Mouse (Mus musculus) testis, adult 2 months (tissue): ENCODE data around the gene Pkig.

Experiments
- CTCF ChIP-seq: fragments of 200-500 bp; IDR thresholded peaks from 2 replicates; pipeline ENCODE4 v1.5.1; 2012; ENCODE audit warnings: low read depth, mild to moderate bottlenecking, inconsistent platforms, low read length, moderate library complexity; ENCODE audit not compliant: control insufficient read depth, insufficient read depth, insufficient replicate concordance
- POLR2A ChIP-seq: fragments of 200-500 bp; IDR thresholded peaks from 2 replicates; pipeline ENCODE4 v1.6.1; 2012; ENCODE audit warnings: low read depth, mild to moderate bottlenecking, inconsistent platforms, low read length, moderate library complexity; ENCODE audit not compliant: control insufficient read depth

GRCm38 (mm10) chr2:163697764-163698480, 39.7 kb downstream of the Pkig start:
- TF ChIP-seq POLR2A (no peak), CTCF (no peak)
